8 mouse cellular contexts compared by ENCODE assay signal in the genomic region with DNA sequence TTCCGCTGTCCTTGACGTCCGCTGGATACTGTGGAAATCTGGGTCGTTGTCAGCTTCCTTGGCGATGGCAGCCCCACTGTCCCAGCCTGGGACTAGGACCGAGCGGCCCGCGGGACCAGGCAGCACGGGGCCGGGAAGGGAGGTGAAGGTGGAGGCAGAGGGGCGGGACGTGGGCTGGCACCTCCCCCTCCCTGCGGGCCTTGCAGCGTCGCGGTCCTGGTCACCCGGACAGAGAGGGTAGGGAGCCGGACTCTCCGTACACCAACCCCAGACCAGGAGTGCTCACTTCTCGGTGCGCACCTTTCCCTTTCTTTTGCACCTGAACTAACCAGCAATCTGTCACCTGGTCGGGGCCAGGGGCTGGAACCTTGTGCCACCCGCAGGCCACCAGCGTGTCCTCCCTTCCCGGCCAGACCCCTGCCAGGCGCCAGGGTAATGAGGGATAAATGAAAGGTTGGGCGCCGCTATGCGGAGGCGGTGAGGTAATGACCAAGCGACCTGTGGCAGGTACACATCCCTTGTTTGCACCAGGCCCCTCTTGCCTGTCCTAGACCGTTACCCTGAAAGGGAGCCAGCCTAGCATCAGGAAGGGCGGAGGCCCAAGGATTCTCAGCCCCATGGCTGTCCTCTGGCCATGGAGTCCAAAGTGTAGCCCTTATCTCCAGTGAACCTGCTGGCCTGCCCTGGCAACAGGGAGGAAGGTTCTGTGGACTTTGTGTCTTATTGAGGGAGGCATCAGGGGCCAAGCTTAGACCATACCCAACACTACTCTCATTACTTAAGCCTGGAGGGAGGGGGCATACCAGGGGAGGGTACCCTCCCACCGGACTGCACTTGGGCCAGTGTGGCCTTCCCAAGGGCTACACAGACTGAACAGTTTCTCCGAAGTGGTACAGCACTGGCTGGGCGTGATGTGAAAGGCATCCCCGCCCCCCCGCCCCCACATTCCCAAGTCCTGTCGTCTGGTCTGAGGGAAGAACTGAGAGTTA. TPM values are rescaled to one million over a fixed set of nuclear protein-coding genes. Genes with fewer than 3 reads are reported as not detected.
DNase-seq lines count a peak whose midpoint lies in the region; ATAC-seq lines count a peak whose summit lies in the region.

A gene (minus strand): TSS at position 422 of the 989 bp plus-strand sequence.

- DNase-seq in heart, postnatal 10 days: no peak
- DNase-seq in forebrain, embryonic 11.5 days (ENCODE audit: low spot score): no peak
- no peak for DNase-seq in left cerebral cortex, adult 9 months (ENCODE audit: low spot score in 2 of 2)
- DNase-seq in right cerebral cortex, postnatal 4 days: no peak
- no peak for DNase-seq in testis, postnatal 14 days (ENCODE audit: low spot score)

- 7% methylated on average over 38 of the region's 40 CpGs for WGBS in heart, embryonic 11.5 days (ENCODE audit: insufficient replicate concordance)
- WGBS in forebrain, embryonic 11.5 days: 10% methylated on average over 38 of the region's 40 CpGs
- 7% methylated on average over 35 of the region's 40 CpGs for WGBS in kidney, embryonic 15.5 days
- 9% methylated on average over 38 of the region's 40 CpGs for WGBS in lung, embryonic 16.5 days

- peaks cover 24% of the 10 kb centered on the region for H3K4me1 ChIP-seq in heart, embryonic 11.5 days (ENCODE audit: control insufficient read depth, insufficient read depth, low read length)
- peaks cover 6% of the 10 kb centered on the region; the same call in 1 of the 2 replicates for H3K4me1 ChIP-seq in forebrain, embryonic 11.5 days (replicated peaks; ENCODE audit: control insufficient read depth, insufficient read depth, low read length)
- H3K4me1 ChIP-seq in kidney, embryonic 15.5 days: peaks cover 46% of the 10 kb centered on the region
- peaks cover 18% of the 10 kb centered on the region for H3K4me1 ChIP-seq in lung, embryonic 16.5 days (replicated peaks; ENCODE audit: control insufficient read depth, insufficient read depth, low read length)

- H3K9ac ChIP-seq in heart, embryonic 11.5 days (ENCODE audit: low read depth, low read length): no peak within 1 kb of the TSS
- H3K9ac ChIP-seq in forebrain, embryonic 11.5 days (ENCODE audit: low read length): no peak within 1 kb of the TSS
- H3K9ac ChIP-seq in kidney, embryonic 15.5 days: peak within 1 kb of the TSS; percentile 54
- peak within 1 kb of the TSS; percentile 51; the same call in 1 of the 2 replicates for H3K9ac ChIP-seq in lung, embryonic 16.5 days (ENCODE audit: low read length)

- H3K4me2 ChIP-seq in heart, embryonic 11.5 days: peak within 1 kb of the TSS; percentile 63
- H3K4me2 ChIP-seq in forebrain, embryonic 11.5 days (ENCODE audit: low read depth, low read length, severe bottlenecking): peak within 1 kb of the TSS; percentile 44
- peak within 1 kb of the TSS; percentile 93 for H3K4me2 ChIP-seq in kidney, embryonic 15.5 days
- H3K4me2 ChIP-seq in lung, embryonic 16.5 days (ENCODE audit: low read depth, low read length): peak within 1 kb of the TSS; percentile 69

- ATAC-seq in heart, embryonic 11.5 days (replicated peaks; ENCODE audit: insufficient number of reproducible peaks, low FRiP score, low TSS enrichment): 0 out of 2 replicates have a peak, but pooled peaks have one; percentile 5
- ATAC-seq in forebrain, embryonic 11.5 days (replicated peaks; ENCODE audit: low FRiP score): no peak
- ATAC-seq in kidney, embryonic 15.5 days (replicated peaks; ENCODE audit: low FRiP score): peak; percentile 41
- ATAC-seq in lung, embryonic 16.5 days (ENCODE audit: low read depth): peak; percentile 56

- H3K36me3 ChIP-seq in heart, embryonic 11.5 days (ENCODE audit: control insufficient read depth, insufficient read depth, low read length): no peaks in the 10 kb centered on the region
- H3K36me3 ChIP-seq in forebrain, embryonic 11.5 days (ENCODE audit: control insufficient read depth, insufficient read depth, low read length): no peaks in the 10 kb centered on the region
- H3K36me3 ChIP-seq in kidney, embryonic 15.5 days: no peaks in the 10 kb centered on the region
- no peaks in the 10 kb centered on the region for H3K36me3 ChIP-seq in lung, embryonic 16.5 days (ENCODE audit: control insufficient read depth, insufficient read depth, low read length)

- H3K4me3 ChIP-seq in heart, embryonic 11.5 days (ENCODE audit: low read depth, low read length): peak within 1 kb of the TSS; percentile 33
- peak within 1 kb of the TSS; percentile 9 for H3K4me3 ChIP-seq in forebrain, embryonic 11.5 days (ENCODE audit: low read depth, low read length)
- H3K4me3 ChIP-seq in kidney, embryonic 15.5 days (replicated peaks): peak within 1 kb of the TSS; percentile 53
- peak within 1 kb of the TSS; percentile 47 for H3K4me3 ChIP-seq in lung, embryonic 16.5 days (ENCODE audit: low read length)

- intact Hi-C loops in heart, postnatal 10 days (cut with DNase I): no loop called here

- H3K9me3 ChIP-seq in heart, embryonic 11.5 days (replicated peaks; ENCODE audit: control insufficient read depth, low read length): no peaks in the 10 kb centered on the region
- H3K9me3 ChIP-seq in forebrain, embryonic 11.5 days (ENCODE audit: control insufficient read depth, low read length): no peaks in the 10 kb centered on the region
- H3K9me3 ChIP-seq in kidney, embryonic 15.5 days (replicated peaks): no peaks in the 10 kb centered on the region
- H3K9me3 ChIP-seq in lung, embryonic 16.5 days (ENCODE audit: control insufficient read depth, low read length): no peaks in the 10 kb centered on the region

- no peak within 1 kb of the TSS for H3K27ac ChIP-seq in heart, embryonic 11.5 days (ENCODE audit: low read depth, low read length)
- no peak within 1 kb of the TSS for H3K27ac ChIP-seq in forebrain, embryonic 11.5 days (ENCODE audit: low read depth, low read length)
- H3K27ac ChIP-seq in kidney, embryonic 15.5 days: peak within 1 kb of the TSS; percentile 33
- no peak within 1 kb of the TSS for H3K27ac ChIP-seq in lung, embryonic 16.5 days (ENCODE audit: low read length)

- peaks cover 69% of the 10 kb centered on the region for H3K27me3 ChIP-seq in heart, embryonic 11.5 days (ENCODE audit: control insufficient read depth, insufficient read depth, low read length)
- H3K27me3 ChIP-seq in forebrain, embryonic 11.5 days (ENCODE audit: control insufficient read depth, insufficient read depth, low read length): peaks cover 35% of the 10 kb centered on the region
- peaks cover 40% of the 10 kb centered on the region for H3K27me3 ChIP-seq in kidney, embryonic 15.5 days
- peaks cover 30% of the 10 kb centered on the region for H3K27me3 ChIP-seq in lung, embryonic 16.5 days (ENCODE audit: control insufficient read depth, insufficient read depth, low read depth, low read length)

RNA-seq across cellular contexts. Expression of the gene that starts here (rescaled TPM):
- polyA plus RNA-seq in heart, embryonic 11.5 days (2014; fragmentation: Nextera tagmentation; extraction: Ambion mirVana): not detected in 2 replicates
- total RNA-seq in heart, postnatal 10 days (2021): not detected
- polyA plus RNA-seq in forebrain, embryonic 11.5 days (2014; fragmentation: Nextera tagmentation; extraction: Ambion mirVana): 0.12 and 0.19 TPM in 2 replicates
- polyA plus RNA-seq in kidney, embryonic 15.5 days (2015; fragmentation: Nextera tagmentation; extraction: Ambion mirVana): 4.7 and 4.9 TPM in 2 replicates
- polyA plus RNA-seq in lung, embryonic 16.5 days (2015; fragmentation: Nextera tagmentation; extraction: Ambion mirVana): 0.49 and 0.99 TPM in 2 replicates

Comparison
In these comparisons a context has a peak if more than half of its experiments do, and no peak if none do; other contexts are left out.
1. Peak in ATAC-seq, H3K4me3 ChIP-seq and H3K4me2 ChIP-seq in heart, embryonic 11.5 days; RNA of the gene not detected or under 1 TPM.
2. Peak in ATAC-seq, H3K4me3 ChIP-seq, H3K9ac ChIP-seq and H3K4me2 ChIP-seq in lung, embryonic 16.5 days; RNA of the gene not detected or under 1 TPM.